Mouse (Mus musculus) CH12.LX (cell line): Measurements from ENCODE around the gene Ficd. TPM values are rescaled to one million over a fixed set of nuclear protein-coding genes. Genes with fewer than 3 reads are reported as not detected.

Experiments
- DNase-seq: peaks from one replicate; pipeline ENCODE4 v3.0.0-alpha.2; 2013; ENCODE audit errors: extremely low read depth
- H3K27ac ChIP-seq: 2 replicates; pipeline ENCODE4 v1.5.1; 2012; ENCODE audit warnings: low read depth, mild to moderate bottlenecking, control low read depth, moderate library complexity; ENCODE audit not compliant: insufficient read depth
- H3K27me3 ChIP-seq: replicated peaks from 2 replicates; pipeline ENCODE3; 2012; ENCODE audit warnings: inconsistent platforms
- H3K36me3 ChIP-seq, 2 experiments: replicated peaks in 1 of 2; 2 replicates each; pipeline versions ENCODE3 to v1.6.1; 2012; ENCODE audit warnings: inconsistent platforms in 1 of 2, low read length in 1 of 2, mild to moderate bottlenecking in 1 of 2, mixed read lengths in 1 of 2, moderate library complexity in 1 of 2; ENCODE audit not compliant: control insufficient read depth in 1 of 2, insufficient read depth in 1 of 2
- H3K4me1 ChIP-seq, 2 experiments: 2 replicates each; pipeline ENCODE4 v1.6.1; 2012; ENCODE audit warnings: inconsistent platforms in 1 of 2, moderate library complexity in 1 of 2; ENCODE audit not compliant: insufficient read depth in 2 of 2, control insufficient read depth in 1 of 2
- H3K4me2 ChIP-seq: 2 replicates; pipeline ENCODE4 v1.6.1; 2012; ENCODE audit warnings: low read depth, mild to moderate bottlenecking, control low read depth; ENCODE audit not compliant: poor library complexity, insufficient read depth, severe bottlenecking
- H3K4me3 ChIP-seq, 3 experiments: fragments of 150-350 bp in 1 of 3; sonication (generic) in 1 of 3; replicated peaks in 1 of 3; 2 replicates each; pipeline versions ENCODE3 to v1.5.1; 2011 to 2012; ENCODE audit warnings: low read depth in 2 of 3, low read length in 2 of 3, mild to moderate bottlenecking in 2 of 3, moderate library complexity in 2 of 3, control low read depth in 1 of 3, improper control_type of control experiment in 1 of 3, inconsistent platforms in 1 of 3, mixed read lengths in 1 of 3; ENCODE audit not compliant: poor library complexity in 1 of 3
- H3K79me2 ChIP-seq: replicated peaks from 2 replicates; pipeline ENCODE4 v1.6.1; 2012; ENCODE audit warnings: mild to moderate bottlenecking, moderate library complexity; ENCODE audit not compliant: control insufficient read depth, poor library complexity, insufficient read depth, severe bottlenecking; ENCODE audit errors: extremely low read depth
- H3K9ac ChIP-seq: 2 replicates; pipeline ENCODE4 v1.6.1; 2012; ENCODE audit warnings: low read depth, mild to moderate bottlenecking, control low read depth, moderate library complexity; ENCODE audit not compliant: insufficient read depth
- H3K9me3 ChIP-seq: replicated peaks from 2 replicates; pipeline ENCODE3; 2012; ENCODE audit warnings: low read length, inconsistent platforms, mixed read lengths
- BHLHE40 ChIP-seq: IDR thresholded peaks from 2 replicates; pipeline ENCODE4 v1.6.1; 2011; ENCODE audit warnings: mild to moderate bottlenecking, low read depth, low read length, improper control_type of control experiment
- CHD2 ChIP-seq: IDR thresholded peaks from 2 replicates; pipeline ENCODE4 v1.6.1; 2011; ENCODE audit warnings: low read length, improper control_type of control experiment
- E2F4 ChIP-seq: IDR thresholded peaks from 2 replicates; pipeline ENCODE4 v1.6.1; 2011; ENCODE audit warnings: low read depth, low read length, improper control_type of control experiment; ENCODE audit not compliant: insufficient replicate concordance
- ELF1 ChIP-seq: IDR thresholded peaks from 2 replicates; pipeline ENCODE4 v1.6.1; 2014; ENCODE audit warnings: low read depth, mild to moderate bottlenecking, inconsistent platforms, low read length, improper control_type of control experiment
- EP300 ChIP-seq: IDR thresholded peaks from 2 replicates; pipeline ENCODE4 v1.6.1; 2011; ENCODE audit warnings: low read length, improper control_type of control experiment
- ETS1 ChIP-seq: conservative IDR thresholded peaks from 2 replicates; pipeline ENCODE4 v1.6.1; 2012; ENCODE audit warnings: low read depth, mild to moderate bottlenecking, inconsistent platforms, low read length, improper control_type of control experiment, moderate library complexity
- HCFC1 ChIP-seq: IDR thresholded peaks from 2 replicates; pipeline ENCODE4 v1.6.1; 2012; ENCODE audit warnings: low read depth, mild to moderate bottlenecking, inconsistent platforms, low read length, improper control_type of control experiment
- IRF4 ChIP-seq: IDR thresholded peaks from 2 replicates; pipeline ENCODE4 v1.6.1; 2014; ENCODE audit warnings: low read depth, mild to moderate bottlenecking, inconsistent platforms, low read length, improper control_type of control experiment
- JUN ChIP-seq: IDR thresholded peaks from 2 replicates; pipeline ENCODE4 v1.6.1; 2011; ENCODE audit warnings: low read depth, mild to moderate bottlenecking, low read length, improper control_type of control experiment, moderate library complexity; ENCODE audit not compliant: insufficient read depth
- JUND ChIP-seq: conservative IDR thresholded peaks from 2 replicates; pipeline ENCODE4 v1.6.1; 2011; ENCODE audit warnings: low read depth, low read length, improper control_type of control experiment
- KAT2A ChIP-seq: IDR thresholded peaks from 2 replicates; pipeline ENCODE4 v1.6.1; 2012; ENCODE audit warnings: low read length, improper control_type of control experiment, inconsistent platforms; ENCODE audit not compliant: insufficient replicate concordance
- MAFK ChIP-seq: IDR thresholded peaks from 2 replicates; pipeline ENCODE4 v1.6.1; 2011; ENCODE audit warnings: low read length, improper control_type of control experiment; ENCODE audit not compliant: insufficient replicate concordance
- MAX ChIP-seq: IDR thresholded peaks from 2 replicates; pipeline ENCODE4 v1.6.1; 2011; ENCODE audit warnings: low read length, improper control_type of control experiment
- MAZ ChIP-seq: IDR thresholded peaks from 2 replicates; pipeline ENCODE4 v1.6.1; 2012; ENCODE audit warnings: low read depth, mild to moderate bottlenecking, inconsistent platforms, low read length, improper control_type of control experiment, moderate library complexity
- MEF2A ChIP-seq: IDR thresholded peaks from 2 replicates; pipeline ENCODE4 v1.6.1; 2014; ENCODE audit warnings: low read depth, mild to moderate bottlenecking, inconsistent platforms, low read length, improper control_type of control experiment, borderline replicate concordance
- MXI1 ChIP-seq: IDR thresholded peaks from 2 replicates; pipeline ENCODE4 v1.6.1; 2011; ENCODE audit warnings: mild to moderate bottlenecking, low read depth, low read length, improper control_type of control experiment
- MYC ChIP-seq: IDR thresholded peaks from 2 replicates; pipeline ENCODE4 v1.6.1; 2011; ENCODE audit warnings: low read depth, mild to moderate bottlenecking, improper control_type of control experiment, low read length
- NELFE ChIP-seq: IDR thresholded peaks from 2 replicates; pipeline ENCODE4 v1.6.1; 2011; ENCODE audit warnings: low read depth, low read length, improper control_type of control experiment
- NRF1 ChIP-seq: IDR thresholded peaks from 2 replicates; pipeline ENCODE4 v1.6.1; 2014; ENCODE audit warnings: low read depth, mild to moderate bottlenecking, inconsistent platforms, low read length, improper control_type of control experiment, moderate library complexity
- PAX5 ChIP-seq: IDR thresholded peaks from 2 replicates; pipeline ENCODE4 v1.6.1; 2012; ENCODE audit warnings: low read length, inconsistent platforms, mixed read lengths
- POLR2A ChIP-seq: IDR thresholded peaks from 2 replicates; pipeline ENCODE4 v1.6.1; 2011; ENCODE audit warnings: low read depth, mild to moderate bottlenecking, improper control_type of control experiment, low read length
- POLR2AphosphoS2 ChIP-seq: IDR thresholded peaks from 2 replicates; pipeline ENCODE4 v1.6.1; 2011; ENCODE audit warnings: low read depth, low read length, improper control_type of control experiment
- RAD21 ChIP-seq: IDR thresholded peaks from 2 replicates; pipeline ENCODE4 v1.6.1; 2011; ENCODE audit warnings: low read depth, mild to moderate bottlenecking, low read length, improper control_type of control experiment, moderate library complexity
- RCOR1 ChIP-seq: conservative IDR thresholded peaks from 2 replicates; pipeline ENCODE4 v1.6.1; 2012; ENCODE audit warnings: low read depth, mild to moderate bottlenecking, inconsistent platforms, low read length, improper control_type of control experiment
- SIN3A ChIP-seq: IDR thresholded peaks from 2 replicates; pipeline ENCODE4 v1.6.1; 2012; ENCODE audit warnings: low read length, improper control_type of control experiment, inconsistent platforms
- TCF12 ChIP-seq: IDR thresholded peaks from 2 replicates; pipeline ENCODE4 v1.6.1; 2014; ENCODE audit warnings: low read depth, mild to moderate bottlenecking, inconsistent platforms, low read length, improper control_type of control experiment
- UBTF ChIP-seq: IDR thresholded peaks from 2 replicates; pipeline ENCODE4 v1.6.1; 2012; ENCODE audit warnings: low read depth, mild to moderate bottlenecking, inconsistent platforms, low read length, improper control_type of control experiment, moderate library complexity
- USF1 ChIP-seq: IDR thresholded peaks from 2 replicates; pipeline ENCODE4 v1.6.1; 2014; ENCODE audit warnings: low read depth, mild to moderate bottlenecking, inconsistent platforms, low read length, improper control_type of control experiment
- USF2 ChIP-seq: conservative IDR thresholded peaks from 2 replicates; pipeline ENCODE4 v1.6.1; 2011; ENCODE audit warnings: low read depth, low read length, improper control_type of control experiment
- ZC3H11A ChIP-seq: IDR thresholded peaks from 2 replicates; pipeline ENCODE4 v1.6.1; 2012; ENCODE audit warnings: low read depth, mild to moderate bottlenecking, inconsistent platforms, low read length, improper control_type of control experiment
- ZKSCAN1 ChIP-seq: IDR thresholded peaks from 2 replicates; pipeline ENCODE4 v1.6.1; 2012; ENCODE audit warnings: low read depth, inconsistent platforms, low read length, improper control_type of control experiment, borderline replicate concordance
- ZMIZ1 ChIP-seq: IDR thresholded peaks from 2 replicates; pipeline ENCODE4 v1.6.1; 2012; ENCODE audit warnings: low read depth, mild to moderate bottlenecking, inconsistent platforms, low read length, improper control_type of control experiment
- ZNF384 ChIP-seq: IDR thresholded peaks from 2 replicates; pipeline ENCODE4 v1.6.1; 2012; ENCODE audit warnings: low read depth, low read length, improper control_type of control experiment, inconsistent platforms
- dilution Hi-C: fragments of 300-500 bp; cut with MboI; formaldehyde crosslinking; loops from 2 replicates; pipeline ENCODE4 v1.14.3; 2020; ENCODE audit warnings: low sequenced_read_pairs; ENCODE audit not compliant: extremely low pct_unique_long_range_greater_than_20kb, extremely low pct_ligation_motif_present
- in situ Hi-C: fragments of 300-500 bp; cut with MboI; formaldehyde crosslinking; loops from 3 replicates; pipeline ENCODE4 v1.14.3; 2019; ENCODE audit warnings: low sequenced_read_pairs, low pct_ligation_motif_present, low pct_unique_long_range_greater_than_20kb, mixed read lengths
- polyA plus RNA-seq: library from polyadenylated mRNA; unstranded; fragments of >175 nt; gene quantifications from 2 replicates; pipeline ENCODE4 v1.2.1, GENCODE M21; 2012; ENCODE audit warnings: low read depth; ENCODE audit not compliant: insufficient read length
- total RNA-seq, 2 experiments: library from RNA; depleted of rRNA; stranded (reverse); fragments of 300-350 nt in 1 of 2; fragments of >200 nt in 1 of 2; gene quantifications; 2 replicates each; pipeline ENCODE4 v1.2.3; 2012 to 2014

Gene Ficd
- total and polyA plus RNA-seq, 3 experiments = 2.4 to 2.5 (median 2.4) TPM

- H3K27me3 ChIP-seq = no peaks in the 10 kb centered on the region
- dilution Hi-C loops = no loop called here
- peaks cover 88% of the 10 kb centered on the region for H3K79me2 ChIP-seq
- no peaks in the 10 kb centered on the region for H3K9me3 ChIP-seq
- H3K27ac ChIP-seq = peak overlapping the region; percentile 77
- peaks cover 31 to 80% of the 10 kb centered on the region in 2 experiments for H3K4me1 ChIP-seq
- peaks cover 53 to 82% of the 10 kb centered on the region in 2 experiments for H3K36me3 ChIP-seq
- peak; percentile 40; the same call in 1 of the 2 replicates for TF ChIP-seq BHLHE40
- peak; percentile 36 for TF ChIP-seq MXI1
- no peak for TF ChIP-seq ZC3H11A
- peak; percentile 27; the same call in 1 of the 2 replicates for TF ChIP-seq CHD2
- peak; percentile 41; the same call in 1 of the 2 replicates for TF ChIP-seq TCF12
- no peak for TF ChIP-seq E2F4
- TF ChIP-seq MAFK = no peak
- no peak for TF ChIP-seq UBTF
- no peak for TF ChIP-seq HCFC1
- TF ChIP-seq KAT2A = no peak
- TF ChIP-seq IRF4 = peak; percentile 80
- TF ChIP-seq USF1 = no peak
- peak; percentile 52 for TF ChIP-seq SIN3A
- no peak for TF ChIP-seq NELFE
- peak; percentile 39; the same call in 1 of the 2 replicates for TF ChIP-seq MAX
- no peak for TF ChIP-seq PAX5
- TF ChIP-seq JUN = no peak
- no peak for TF ChIP-seq RAD21
- TF ChIP-seq ZNF384 = no peak
- TF ChIP-seq MAZ = peak; percentile 19; the same call in 1 of the 2 replicates
- TF ChIP-seq USF2 = no peak
- peak; percentile 59 for TF ChIP-seq ETS1
- TF ChIP-seq ZMIZ1 = no peak
- TF ChIP-seq POLR2A = no peak
- TF ChIP-seq MEF2A = no peak; the same call in 1 of the 2 replicates
- TF ChIP-seq POLR2AphosphoS2 = no peak
- TF ChIP-seq JUND = no peak; the same call in 1 of the 2 replicates
- TF ChIP-seq ZKSCAN1 = no peak
- no peak for TF ChIP-seq ELF1
- peak; percentile 78 for TF ChIP-seq EP300
- TF ChIP-seq RCOR1 = 0 out of 2 replicates have a peak, but pooled peaks have one; percentile 25
- TF ChIP-seq NRF1 = peak; percentile 72
- peak; percentile 15; the same call in 1 of the 2 replicates for TF ChIP-seq MYC
- peak; percentile 43 for DNase-seq
- H3K4me2 ChIP-seq = peak overlapping the region; percentile 19
- H3K4me3 ChIP-seq = peak overlapping the region in 1 of 3 experiments; percentile 8
- no peak overlapping the region for H3K9ac ChIP-seq
- in situ Hi-C loops = no loop called here
Observed at GRCm38 (mm10) chr5:113765641-113766526, 30.3 kb downstream of the Ficd start.
